Mouse (Mus musculus) heart, adult 2 months (tissue): Measurements from ENCODE around the gene Xylt1. TPM values are rescaled to one million over a fixed set of nuclear protein-coding genes. Genes with fewer than 3 reads are reported as not detected.

Experiments
- DNase-seq, 2 experiments: peaks; one replicate each; pipeline ENCODE4 v3.0.0; 2021
- H3K27ac ChIP-seq: fragments of 200-600 bp; 2 replicates; pipeline ENCODE4 v1.8.1; 2022
- H3K27me3 ChIP-seq: fragments of 200-500 bp; 2 replicates; pipeline ENCODE4 v1.6.1; 2012; ENCODE audit warnings: mild to moderate bottlenecking, low read length, inconsistent platforms, mixed read lengths; ENCODE audit not compliant: control insufficient read depth, insufficient read depth
- H3K36me3 ChIP-seq: fragments of 200-500 bp; 2 replicates; pipeline ENCODE4 v1.6.1; 2012; ENCODE audit warnings: low read length, inconsistent platforms; ENCODE audit not compliant: control insufficient read depth, insufficient read depth
- H3K4me1 ChIP-seq: fragments of 200-500 bp; 2 replicates; pipeline ENCODE4 v1.6.1; 2011; ENCODE audit warnings: low read length; ENCODE audit not compliant: control insufficient read depth, insufficient read depth
- H3K4me3 ChIP-seq: fragments of 200-600 bp; 2 replicates; pipeline ENCODE4 v1.8.1; 2022
- H3K79me2 ChIP-seq: fragments of 200-500 bp; replicated peaks from 2 replicates; pipeline ENCODE4 v1.6.1; 2012; ENCODE audit warnings: mild to moderate bottlenecking, inconsistent platforms, low read length, moderate library complexity, mixed read lengths; ENCODE audit not compliant: control insufficient read depth, insufficient read depth
- H3K9ac ChIP-seq: fragments of 200-500 bp; 2 replicates; pipeline ENCODE4 v1.6.1; 2012; ENCODE audit warnings: low read depth, mild to moderate bottlenecking, control low read depth, inconsistent platforms, low read length, mixed read lengths
- CTCF ChIP-seq: fragments of 200-600 bp; IDR thresholded peaks from 2 replicates; pipeline ENCODE4 v1.8.1; 2022; ENCODE audit warnings: antibody characterized with exemption, mild to moderate bottlenecking, moderate library complexity
- EP300 ChIP-seq: fragments of 200-500 bp; IDR thresholded peaks from 2 replicates; pipeline ENCODE4 v1.6.1; 2011; ENCODE audit warnings: low read depth, low read length, control low read depth; ENCODE audit not compliant: insufficient read depth
- POLR2A ChIP-seq: fragments of 200-500 bp; IDR thresholded peaks from 2 replicates; pipeline ENCODE4 v1.6.1; 2011; ENCODE audit warnings: mild to moderate bottlenecking, low read depth, low read length, control low read depth; ENCODE audit not compliant: insufficient read depth
- WGBS: fragments of 180-500 bp; shearing (Covaris S2); methylation state at CpG from one replicate; pipeline ENCODE4 v1.1.7; 2018; 5-methylcytosine and 5-hydroxymethylcytosine counted together
- intact Hi-C: fragments of 180-260 bp; cut with DNase I; formaldehyde crosslinking; loops from one replicate; pipeline ENCODE4 v1.15.1; 2025
- long read RNA-seq: library from polyadenylated mRNA; stranded (forward); transcript quantifications from one replicate; pipeline ENCODE4 v2.0.0, GENCODE M21; 2021
- polyA plus RNA-seq: library from polyadenylated mRNA; depleted of rRNA; stranded (reverse); fragments of >200 nt; gene quantifications from 2 replicates; pipeline ENCODE4 v1.2.3, GENCODE M21; 2012; rRNA removed
- total RNA-seq, 2 experiments: library from RNA; stranded (reverse); gene quantifications; 2 replicates each; pipeline ENCODE4 v1.2.3; 2021

Gene Xylt1
- total RNA-seq (1 to 10 TPM; 1.4 to 2.3 TPM), polyA plus RNA-seq (1.2 and 1.8 TPM in 2 replicates)
- long read RNA-seq, result 0 reads

GRCm38 (mm10) chr7:117380418-117381187 is at the start of gene Xylt1:
Gene Xylt1 (plus strand): TSS chr7:117380979.
- H3K9ac ChIP-seq, result peak within 1 kb of the TSS; percentile 88
- H3K27ac ChIP-seq, result peak within 1 kb of the TSS; percentile 78
- DNase-seq, result peak; percentile 89 to 91
- peaks cover 2% of the 10 kb centered on the region; the same call in 1 of the 2 replicates for H3K27me3 ChIP-seq
- under 1% methylated on average over 60 of the region's 69 CpGs for WGBS
- no peaks in the 10 kb centered on the region for H3K36me3 ChIP-seq
- TF ChIP-seq CTCF (no peak), POLR2A (peak; percentile 31; the same call in 1 of the 2 replicates), EP300 (no peak)
- no peaks in the 10 kb centered on the region for H3K79me2 ChIP-seq
- intact Hi-C loops, result loop anchor here (5.0 to 10.0 kb wide), 3 partner anchors 42 to 724 kb away; no protein-coding TSS in a partner anchor
- peaks cover 1% of the 10 kb centered on the region; the same call in 1 of the 2 replicates for H3K4me1 ChIP-seq
- H3K4me3 ChIP-seq, result peak within 1 kb of the TSS; percentile 66

DNA sequence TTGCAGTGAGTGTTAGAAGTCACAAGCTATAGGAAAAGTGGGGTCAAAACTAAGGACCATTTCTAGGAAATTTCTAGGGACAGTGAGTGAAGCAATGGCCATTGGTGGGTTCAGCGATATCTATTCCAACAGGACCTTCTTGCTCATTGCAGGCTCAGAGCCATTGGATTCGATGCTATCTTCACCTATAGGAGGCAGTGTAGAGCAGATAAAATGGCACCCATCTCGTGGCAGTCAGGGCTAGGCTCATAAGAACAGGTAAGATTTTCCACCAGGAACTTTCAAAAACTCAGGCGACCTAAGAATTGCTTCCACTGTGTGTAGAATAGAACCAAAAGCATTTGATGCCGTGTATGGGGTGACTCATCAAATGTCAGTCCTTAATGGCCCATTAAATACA is 46.8 kb upstream of the Xylt1 start:
- intact Hi-C loops, result no loop called here
- H3K4me1 ChIP-seq, result no peaks in the 10 kb centered on the region
- H3K79me2 ChIP-seq, result no peaks in the 10 kb centered on the region
- 77% methylated on average over 5 of the region's 5 CpGs for WGBS
- no peak overlapping the region for H3K9ac ChIP-seq
- no peaks in the 10 kb centered on the region for H3K36me3 ChIP-seq
- no peak for DNase-seq
- H3K4me3 ChIP-seq, result no peak overlapping the region
- H3K27me3 ChIP-seq, result no peaks in the 10 kb centered on the region
- no peak overlapping the region for H3K27ac ChIP-seq
- no peak for TF ChIP-seq EP300
- TF ChIP-seq POLR2A, result no peak
- no peak for TF ChIP-seq CTCF

DNA sequence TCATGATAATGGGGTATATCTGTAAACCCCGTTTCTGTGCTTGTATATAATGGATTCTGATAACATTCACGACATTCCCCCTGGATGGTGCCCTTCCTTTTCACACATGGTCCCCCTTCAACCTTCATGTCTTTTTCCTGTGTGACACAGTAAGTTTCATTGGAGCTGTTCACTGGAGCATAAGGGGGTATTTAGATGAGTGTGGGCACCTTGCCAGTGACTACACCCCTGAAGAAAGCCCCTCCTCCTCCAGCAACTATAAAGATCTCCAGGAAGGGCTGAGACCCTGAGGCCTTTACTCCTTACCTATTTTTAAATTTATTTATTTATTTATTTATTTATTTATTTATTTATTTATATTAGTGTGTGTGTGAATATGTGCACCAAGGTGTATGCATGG is 24.5 kb upstream of the Xylt1 start:
- H3K9ac ChIP-seq, result no peak overlapping the region
- WGBS, result 89% methylated on average over 2 of the region's 2 CpGs
- intact Hi-C loops, result no loop called here
- no peaks in the 10 kb centered on the region for H3K36me3 ChIP-seq
- H3K27ac ChIP-seq, result no peak overlapping the region
- DNase-seq, result no peak
- no peaks in the 10 kb centered on the region; the same call in 1 of the 2 replicates for H3K4me1 ChIP-seq
- H3K79me2 ChIP-seq, result no peaks in the 10 kb centered on the region
- TF ChIP-seq EP300 (no peak), POLR2A (no peak), CTCF (no peak)
- H3K27me3 ChIP-seq, result no peaks in the 10 kb centered on the region
- no peak overlapping the region for H3K4me3 ChIP-seq

DNA sequence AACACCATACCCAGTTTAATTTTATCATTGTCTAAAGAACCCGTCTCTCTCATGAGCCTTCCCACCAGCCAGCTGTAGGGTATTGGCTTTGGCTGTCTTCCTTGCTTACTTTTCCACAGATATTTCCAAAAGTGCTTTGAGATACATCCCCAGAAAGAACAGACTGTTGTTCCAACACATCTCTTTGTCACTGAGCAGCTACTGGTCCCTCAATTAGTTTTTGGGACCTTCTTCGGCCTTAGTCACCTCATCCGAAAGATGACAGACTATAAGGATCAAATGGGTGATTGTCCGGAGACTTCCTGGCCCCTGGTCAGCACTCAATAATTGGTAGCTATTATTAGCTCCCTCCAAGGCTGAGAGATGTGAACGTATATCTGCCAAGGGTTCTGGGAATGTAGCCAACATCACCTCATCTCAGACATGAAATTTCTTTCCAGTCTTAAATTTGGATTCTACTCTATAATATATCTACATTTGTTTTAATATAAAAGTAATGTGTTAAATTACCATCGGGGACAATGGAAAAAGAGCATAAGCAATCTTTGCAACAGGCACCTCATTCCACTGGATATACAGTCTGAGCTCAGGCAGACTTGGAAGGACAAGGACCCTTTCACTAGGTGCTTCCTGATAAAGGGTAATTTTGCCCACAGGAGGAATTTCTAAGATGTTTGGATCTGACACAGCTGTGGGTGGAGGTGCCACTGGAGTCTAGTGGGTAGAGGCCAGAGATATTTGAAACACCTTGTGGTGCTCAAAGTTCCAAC is 23.2 kb upstream of the Xylt1 start:
- intact Hi-C loops, result no loop called here
- Histone ChIP-seq H3K27me3 (no peaks in the 10 kb centered on the region), H3K79me2 (no peaks in the 10 kb centered on the region), H3K27ac (no peak overlapping the region), H3K36me3 (no peaks in the 10 kb centered on the region), H3K9ac (no peak overlapping the region), H3K4me1 (no peaks in the 10 kb centered on the region; the same call in 1 of the 2 replicates), H3K4me3 (no peak overlapping the region)
- WGBS, result 24% methylated on average over 6 of the region's 6 CpGs
- no peak for DNase-seq
- TF ChIP-seq EP300 (no peak), CTCF (no peak), POLR2A (no peak)

- H3K27ac ChIP-seq, result no peak overlapping the region
- TF ChIP-seq EP300, result no peak
- TF ChIP-seq POLR2A, result no peak
- no peak for TF ChIP-seq CTCF
- no peaks in the 10 kb centered on the region for H3K36me3 ChIP-seq
- intact Hi-C loops, result no loop called here
- DNase-seq, result no peak
- H3K9ac ChIP-seq, result no peak overlapping the region
- 88% methylated on average over 2 of the region's 2 CpGs for WGBS
- no peaks in the 10 kb centered on the region; the same call in 1 of the 2 replicates for H3K4me1 ChIP-seq
- H3K4me3 ChIP-seq, result no peak overlapping the region
- H3K27me3 ChIP-seq, result no peaks in the 10 kb centered on the region
- no peaks in the 10 kb centered on the region for H3K79me2 ChIP-seq
Measured at GRCm38 (mm10) chr7:117361281-117361680, 19.5 kb upstream of the Xylt1 start.
